Mouse (Mus musculus) lung, adult 2 months (tissue): ENCODE measurements around the gene Gm21761.
"Not testable (repeated sequence)": the region's sequence is repeated elsewhere in the genome, so short reads cannot be mapped to it uniquely, and the experiment has no call there.

ENCODE experiments used
- CTCF ChIP-seq: fragments of 200-500 bp; IDR thresholded peaks from 2 replicates; pipeline ENCODE4 v1.5.1; 2011; ENCODE audit warnings: mild to moderate bottlenecking, low read length, control low read depth; ENCODE audit not compliant: insufficient read depth
- POLR2A ChIP-seq: fragments of 200-500 bp; IDR thresholded peaks from 2 replicates; pipeline ENCODE4 v1.6.1; 2011; ENCODE audit warnings: low read depth, mild to moderate bottlenecking, control low read depth, low read length, borderline replicate concordance; ENCODE audit errors: extremely low read depth

DNA sequence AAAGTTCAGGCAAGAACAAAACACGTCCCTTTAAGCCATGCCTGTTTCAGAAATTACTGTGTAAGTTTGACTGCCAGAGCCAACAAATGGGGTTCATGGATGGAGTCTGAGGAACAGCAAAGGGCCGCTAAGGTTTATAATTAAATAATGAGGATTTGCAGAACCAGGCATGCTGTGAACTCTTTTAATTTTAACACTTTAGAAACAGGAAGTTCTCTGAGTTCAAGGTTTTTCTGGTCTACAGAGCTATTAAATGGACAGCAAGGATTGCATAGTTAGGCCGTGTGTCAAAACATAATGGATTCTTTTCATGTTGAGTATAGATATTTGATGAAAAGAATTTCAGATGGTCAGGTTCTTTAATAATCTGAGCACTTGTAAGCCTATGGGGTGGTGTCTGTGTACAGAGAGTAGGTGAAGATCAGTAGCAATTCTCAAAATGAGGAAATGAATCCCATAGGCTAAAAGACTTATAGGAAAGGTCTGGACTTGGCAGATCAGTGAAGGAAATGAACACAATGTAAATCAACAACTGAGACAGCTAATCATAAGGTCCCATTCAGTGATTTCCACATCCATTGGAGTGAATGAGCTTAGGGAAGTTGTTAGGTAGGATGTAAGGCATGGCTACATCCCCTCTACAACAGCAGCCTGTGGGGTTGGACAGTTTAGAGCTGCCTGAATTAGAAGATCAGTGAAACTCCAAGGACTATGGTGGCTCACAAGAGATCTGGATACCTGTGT is 4.3 kb downstream of the Gm21761 start:
- TF ChIP-seq POLR2A, CTCF: not testable (repeated sequence)
